Mouse (Mus musculus) layer of hippocampus, adult 9-10 months (tissue): ENCODE measurements around the gene Cdadc1.

ENCODE experiments used
- DNase-seq: peaks from one replicate; pipeline ENCODE4 v3.0.0; 2022; ENCODE audit warnings: low spot score

Cdadc1 gene

GRCm38 (mm10) chr14:59543956-59544355 lies 53.8 kb downstream of the Cdadc1 start:
- DNase-seq, result no peak

- DNase-seq, result no peak
These were observed 54.5 kb downstream of the Cdadc1 start for GRCm38 (mm10) chr14:59543158-59543826.

GRCm38 (mm10) chr14:59540761-59541160 lies 57.0 kb downstream of the Cdadc1 start:
- DNase-seq, result no peak

- DNase-seq, result no peak
These were observed 57.5 kb downstream of the Cdadc1 start for GRCm38 (mm10) chr14:59540230-59540629.

DNA sequence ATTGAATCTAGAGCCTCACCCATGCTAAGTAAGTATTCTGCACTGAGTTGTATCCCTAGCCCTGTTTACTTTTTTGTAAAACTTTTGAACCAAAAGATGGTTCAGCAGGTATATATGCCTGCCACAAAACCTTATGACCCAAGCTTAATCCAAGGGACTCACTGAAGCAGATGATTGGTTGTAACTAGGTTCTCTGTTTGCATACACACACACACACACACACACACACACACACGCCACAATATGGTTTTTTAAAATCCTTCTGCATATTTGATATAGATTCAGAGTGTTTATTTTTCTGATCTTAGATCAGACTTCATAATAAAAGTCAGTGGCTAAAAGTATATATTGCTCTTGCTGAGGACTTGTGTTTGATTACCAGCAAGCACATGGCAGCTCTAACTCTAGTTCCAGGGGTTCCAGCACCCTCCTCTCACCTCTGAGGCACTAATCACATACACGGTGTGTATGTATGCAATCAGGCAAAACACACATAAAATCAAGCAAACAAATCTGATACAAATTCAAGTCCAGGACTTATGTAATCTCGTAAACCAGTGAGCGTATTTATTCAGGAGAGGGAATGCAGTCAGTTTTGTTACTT lies 59.8 kb downstream of the Cdadc1 start:
- no peak for DNase-seq

DNA sequence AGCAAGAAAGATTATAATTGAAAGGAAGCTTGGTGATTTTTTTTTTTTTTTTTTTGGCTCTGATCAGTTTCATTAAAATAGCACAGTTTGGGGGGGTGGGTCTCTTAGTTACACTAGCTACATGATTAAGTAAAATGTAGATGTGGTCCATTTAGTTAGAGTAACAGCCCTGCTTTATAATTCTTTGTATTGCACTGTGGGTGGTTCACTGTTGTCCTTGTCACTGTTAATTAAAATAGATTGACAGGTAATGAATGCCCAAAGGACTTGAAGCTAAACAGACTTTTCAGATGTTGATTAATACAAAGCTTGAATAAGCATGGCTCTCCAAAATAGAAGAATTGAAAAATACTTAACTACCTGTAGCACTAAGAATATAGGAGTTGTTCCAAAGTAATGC lies 63.9 kb downstream of the Cdadc1 start:
- DNase-seq, result no peak

DNA sequence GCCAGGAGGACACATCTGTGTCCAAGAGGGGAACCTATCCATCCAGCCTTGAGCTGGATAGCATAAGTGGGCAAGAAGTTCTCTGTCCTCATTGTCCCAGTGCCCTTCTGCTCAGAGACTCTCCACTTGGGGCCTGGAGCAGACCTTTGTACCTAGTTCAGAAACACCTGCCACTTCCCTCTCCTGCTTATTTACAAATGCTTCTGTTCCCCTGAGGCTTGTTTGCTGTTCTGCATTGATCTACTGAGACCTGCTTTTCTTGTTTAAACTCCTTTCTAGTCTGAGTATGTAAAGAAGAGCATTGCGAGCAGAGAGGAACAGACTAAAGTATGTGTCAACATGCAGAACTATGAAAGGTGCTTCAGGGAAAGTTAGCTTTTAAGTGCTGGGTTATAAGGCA lies 64.8 kb downstream of the Cdadc1 start:
- no peak for DNase-seq

DNA sequence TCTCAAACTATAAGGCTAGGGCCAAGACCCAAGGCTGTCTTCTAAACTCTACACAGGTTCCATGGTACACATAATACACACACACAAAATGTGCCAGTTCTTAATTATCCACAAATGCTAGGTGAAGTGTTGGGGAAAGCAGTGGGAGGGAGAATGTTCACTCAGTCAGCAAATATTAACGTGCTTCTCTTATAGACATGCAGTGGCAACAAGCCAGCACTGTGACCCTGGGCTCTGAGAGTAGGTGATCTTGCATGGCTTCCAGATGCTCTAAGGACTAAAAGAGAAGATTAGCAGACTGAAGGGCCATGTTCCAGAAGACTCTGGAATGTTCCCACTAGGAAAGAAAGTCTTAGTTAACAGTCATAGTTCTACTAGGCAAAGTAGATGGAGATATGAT lies 67.0 kb downstream of the Cdadc1 start:
- no peak for DNase-seq

GRCm38 (mm10) chr14:59525843-59526242 lies 71.9 kb downstream of the Cdadc1 start:
- no peak for DNase-seq

DNA sequence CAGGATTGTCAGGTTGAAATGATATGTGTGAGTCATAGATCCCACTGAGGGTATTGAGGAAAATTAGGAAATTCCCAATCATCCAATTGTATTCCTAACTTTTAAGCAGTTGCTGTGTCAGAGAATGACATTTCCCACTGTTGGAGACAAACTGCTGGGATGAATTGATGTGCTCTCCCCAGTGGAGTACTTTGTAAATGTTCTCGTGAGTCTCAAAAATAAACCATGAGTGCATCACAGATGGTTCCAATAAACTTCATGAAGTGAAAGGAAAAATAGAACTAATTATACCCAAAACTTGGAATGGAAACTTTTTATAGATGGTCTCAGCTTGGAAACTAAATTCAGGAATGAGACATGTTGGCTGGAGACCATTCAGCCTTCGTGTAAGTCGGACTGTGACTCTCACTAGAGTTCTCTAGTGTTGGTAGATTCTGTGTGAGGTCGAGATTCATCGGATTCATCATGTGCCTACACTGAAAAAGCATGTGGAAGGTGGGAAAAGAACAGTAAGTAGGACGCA lies 83.8 kb downstream of the Cdadc1 start:
- DNase-seq, result no peak
